Mouse (Mus musculus): ENCODE results near the gene Camk1d.

DNA sequence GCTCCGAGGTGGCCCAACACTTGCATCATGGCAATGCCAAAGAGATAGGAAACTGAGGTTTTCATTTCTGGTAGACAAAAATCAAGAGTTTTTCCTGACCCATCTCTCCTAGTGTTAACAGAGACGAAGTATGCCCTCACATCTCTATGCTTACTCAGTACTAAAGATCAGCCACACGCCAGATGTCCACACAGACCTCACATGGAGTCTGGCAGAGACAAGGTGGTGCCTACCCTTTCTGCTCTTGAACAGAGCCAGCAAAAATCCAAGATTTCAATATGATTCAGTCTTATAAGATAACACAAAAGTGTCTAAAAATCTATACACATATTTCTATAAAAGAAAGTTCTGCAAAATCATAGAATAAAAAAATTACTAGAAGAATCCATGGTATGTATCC lies 227.0 kb downstream of the Camk1d start:
- TF ChIP-seq CTCF (IDR thresholded peaks at IDR 0.05; ENCODE audit: extremely low read depth, insufficient read length, insufficient replicate concordance, low read depth, low read length) (no peak), POLR2A (IDR thresholded peaks at IDR 0.05; ENCODE audit: low read depth, low read length) (no peak)

Data from small intestine, adult 2 months (tissue).